ENCODE assay signal across 7 mouse cellular contexts in the genomic region with DNA sequence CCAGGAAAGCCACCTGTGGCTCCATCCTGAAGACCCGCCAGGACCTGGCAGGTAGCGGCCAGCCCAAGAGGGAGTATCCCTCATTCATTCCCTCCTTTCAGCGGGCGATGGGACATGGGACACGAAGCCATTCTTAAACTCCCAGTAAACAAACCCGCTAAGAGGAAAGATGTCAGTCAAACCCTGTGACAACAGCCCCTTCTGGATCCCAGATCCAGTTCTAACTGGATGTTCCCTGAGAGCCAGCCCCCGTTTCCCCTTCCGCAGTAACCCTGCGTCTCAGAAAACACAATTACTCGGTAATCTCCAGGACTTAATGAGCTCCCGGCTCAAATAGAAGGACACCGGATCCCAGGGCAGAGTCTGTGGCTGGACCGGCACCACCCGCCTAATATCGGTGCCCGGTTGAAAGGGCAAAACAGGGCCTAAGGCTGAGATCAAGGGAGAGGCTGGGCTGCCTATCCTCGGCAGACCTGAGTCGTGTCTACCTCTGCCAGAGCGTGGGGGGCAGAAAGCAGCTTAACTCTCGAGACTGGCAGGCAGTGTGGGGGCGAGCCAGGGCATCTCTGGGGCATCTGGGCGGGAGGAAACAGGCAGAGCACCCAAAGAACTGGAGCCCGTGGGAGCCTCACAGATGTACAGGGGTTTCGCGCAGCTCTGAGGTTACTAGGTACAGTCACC. TPM values are rescaled to one million over a fixed set of nuclear protein-coding genes. Genes with fewer than 3 reads are reported as not detected.
A peak's percentile ranks its signal among the peaks of the same experiment; 100 is the strongest.
DNase-seq lines count a peak whose midpoint lies in the region; ATAC-seq and TF ChIP-seq lines count a peak whose summit lies in the region.

No protein-coding gene starts in this region.

- H3K27ac ChIP-seq in forebrain, embryonic 15.5 days (replicated peaks) = no peak overlapping the region
- H3K27ac ChIP-seq in intestine, embryonic 14.5 days (ENCODE audit: low read depth) = no peak overlapping the region; the same call in 1 of the 2 replicates
- H3K27ac ChIP-seq in liver, embryonic 15.5 days (replicated peaks) = peak overlapping the region; percentile 93
- no peak overlapping the region for H3K27ac ChIP-seq in olfactory bulb, adult 2 months (ENCODE audit: insufficient read depth, low read depth, low read length)

- TF ChIP-seq POLR2A in olfactory bulb, adult 2 months (IDR thresholded peaks at IDR 0.05; ENCODE audit: insufficient read depth, low read depth, low read length) = no peak

- H3K9me3 ChIP-seq in E14TG2a.4 (ENCODE audit: low read length) = no peaks in the 10 kb centered on the region
- H3K9me3 ChIP-seq in forebrain, embryonic 15.5 days = no peaks in the 10 kb centered on the region
- H3K9me3 ChIP-seq in intestine, embryonic 14.5 days (ENCODE audit: control insufficient read depth, low read length) = no peaks in the 10 kb centered on the region
- H3K9me3 ChIP-seq in liver, embryonic 15.5 days (replicated peaks) = no peaks in the 10 kb centered on the region

- peak overlapping the region; percentile 60 for H3K9ac ChIP-seq in forebrain, embryonic 15.5 days (replicated peaks)
- peak overlapping the region; percentile 67 for H3K9ac ChIP-seq in intestine, embryonic 14.5 days (ENCODE audit: low read length)
- H3K9ac ChIP-seq in liver, embryonic 15.5 days = peak overlapping the region; percentile 85

- WGBS in forebrain, embryonic 15.5 days = 3% methylated on average over 25 of the region's 25 CpGs
- 5% methylated on average over 25 of the region's 25 CpGs for WGBS in intestine, embryonic 14.5 days
- under 1% methylated on average over 25 of the region's 25 CpGs for WGBS in liver, embryonic 15.5 days (ENCODE audit: insufficient replicate concordance)
- 12% methylated on average over 25 of the region's 25 CpGs for whole genome bisulfite sequencing in olfactory bulb, adult 2 months

- ATAC-seq in forebrain, embryonic 15.5 days (replicated peaks) = 0 out of 2 replicates have a peak, but pooled peaks have one; percentile 1
- peak; percentile 1; the same call in 1 of the 2 replicates for ATAC-seq in intestine, embryonic 14.5 days (replicated peaks; ENCODE audit: low FRiP score, low TSS enrichment, low read depth)
- peak; percentile 13 for ATAC-seq in liver, embryonic 15.5 days (ENCODE audit: insufficient read depth)
- ATAC-seq in granulocyte monocyte progenitor cell, adult 5-6 weeks (replicated peaks; ENCODE audit: poor library complexity, severe bottlenecking) = no peak

- TF ChIP-seq CTCF in E14TG2a.4 (conservative IDR thresholded peaks at IDR 0.05; ENCODE audit: low read length) = no peak
- TF ChIP-seq CTCF in olfactory bulb, adult 2 months (IDR thresholded peaks at IDR 0.05; ENCODE audit: insufficient read depth, low read depth, low read length) = no peak

- peak; percentile 21 for DNase-seq in T-cell, adult 2 months (ENCODE audit: low spot score)
- peak; percentile 64 for DNase-seq in intestine, embryonic 14.5 days (ENCODE audit: low spot score)

- H3K4me1 ChIP-seq in E14TG2a.4 (replicated peaks; ENCODE audit: low read depth, low read length) = peaks cover 58% of the 10 kb centered on the region
- H3K4me1 ChIP-seq in forebrain, embryonic 15.5 days = peaks cover 26% of the 10 kb centered on the region
- peaks cover 17% of the 10 kb centered on the region for H3K4me1 ChIP-seq in intestine, embryonic 14.5 days (replicated peaks; ENCODE audit: control insufficient read depth, insufficient read depth, low read length)
- peaks cover 71% of the 10 kb centered on the region for H3K4me1 ChIP-seq in liver, embryonic 15.5 days (replicated peaks)
- H3K4me1 ChIP-seq in olfactory bulb, adult 2 months (ENCODE audit: control insufficient read depth, insufficient read depth, low read length) = peaks cover 24% of the 10 kb centered on the region

- peaks cover 16% of the 10 kb centered on the region; the same call in 1 of the 2 replicates for H3K27me3 ChIP-seq in E14TG2a.4 (ENCODE audit: insufficient read depth, low read length)
- no peaks in the 10 kb centered on the region for H3K27me3 ChIP-seq in forebrain, embryonic 15.5 days
- H3K27me3 ChIP-seq in intestine, embryonic 14.5 days (replicated peaks; ENCODE audit: control insufficient read depth, insufficient read depth, low read length) = no peaks in the 10 kb centered on the region
- H3K27me3 ChIP-seq in liver, embryonic 15.5 days = no peaks in the 10 kb centered on the region

- peaks cover 15% of the 10 kb centered on the region for H3K36me3 ChIP-seq in E14TG2a.4 (ENCODE audit: insufficient read depth, low read length)
- H3K36me3 ChIP-seq in forebrain, embryonic 15.5 days = no peaks in the 10 kb centered on the region
- H3K36me3 ChIP-seq in intestine, embryonic 14.5 days (ENCODE audit: control insufficient read depth, insufficient read depth, low read length) = no peaks in the 10 kb centered on the region
- 0 out of 2 replicates have a peak, but pooled peaks cover 10% of the 10 kb centered on the region for H3K36me3 ChIP-seq in liver, embryonic 15.5 days (replicated peaks)

- H3K4me2 ChIP-seq in forebrain, embryonic 15.5 days (replicated peaks) = peak overlapping the region; percentile 92
- peak overlapping the region; percentile 77 for H3K4me2 ChIP-seq in intestine, embryonic 14.5 days (ENCODE audit: low read length)
- peak overlapping the region; percentile 93 for H3K4me2 ChIP-seq in liver, embryonic 15.5 days

- H3K4me3 ChIP-seq in E14TG2a.4 (replicated peaks; ENCODE audit: low read length) = peak overlapping the region; percentile 94
- peak overlapping the region; percentile 61 for H3K4me3 ChIP-seq in forebrain, embryonic 15.5 days
- peak overlapping the region; percentile 86 for H3K4me3 ChIP-seq in intestine, embryonic 14.5 days (ENCODE audit: low read depth, low read length)
- peak overlapping the region; percentile 89 for H3K4me3 ChIP-seq in liver, embryonic 15.5 days (replicated peaks)
- H3K4me3 ChIP-seq in olfactory bulb, adult 2 months (ENCODE audit: insufficient read depth, low read depth, low read length) = peak overlapping the region; percentile 48

RNA-seq across cellular contexts. Expression of gene Scarb1, which starts 0.9 kb away (rescaled TPM):
- 27.7 and 28.5 TPM in 2 replicates for polyA plus RNA-seq in forebrain, embryonic 15.5 days (2015; fragmentation: Nextera tagmentation; extraction: Ambion mirVana)
- 47.6 and 50.8 TPM in 2 replicates for polyA plus RNA-seq in intestine, embryonic 14.5 days (2014; fragmentation: Nextera tagmentation; extraction: Ambion mirVana)
- polyA plus RNA-seq in liver, embryonic 15.5 days (2015; fragmentation: Nextera tagmentation; extraction: Ambion mirVana) = 76.6 and 87.3 TPM in 2 replicates
- not detected in 2 replicates for polyA plus RNA-seq in olfactory bulb, adult 2 months (2012; ENCODE audit: insufficient read depth, insufficient read length, low replicate concordance, missing spikeins)
- 80.2 and 145 TPM in 2 replicates for total RNA-seq in granulocyte monocyte progenitor cell, adult 5-6 weeks (2014; fragmentation: Nextera tagmentation)
- 49.0 and 53.9 TPM in 2 replicates for total RNA-seq in granulocyte monocyte progenitor cell, adult 5-6 weeks (2017)

RNA-seq across cellular contexts. Expression of gene Gm10382, which starts 49.1 kb away (rescaled TPM):
- 0.55 TPM in 2 replicates for polyA plus RNA-seq in forebrain, embryonic 15.5 days (2015; fragmentation: Nextera tagmentation; extraction: Ambion mirVana)
- polyA plus RNA-seq in intestine, embryonic 14.5 days (2014; fragmentation: Nextera tagmentation; extraction: Ambion mirVana) = 0.15 and 0.30 TPM in 2 replicates
- 0.31 and 0.35 TPM in 2 replicates for polyA plus RNA-seq in liver, embryonic 15.5 days (2015; fragmentation: Nextera tagmentation; extraction: Ambion mirVana)
- not detected in 2 replicates for polyA plus RNA-seq in olfactory bulb, adult 2 months (2012; ENCODE audit: insufficient read depth, insufficient read length, low replicate concordance, missing spikeins)
- 0.96 TPM in 1 of 2 replicates, not detected in the other for total RNA-seq in granulocyte monocyte progenitor cell, adult 5-6 weeks (2014; fragmentation: Nextera tagmentation)
- total RNA-seq in granulocyte monocyte progenitor cell, adult 5-6 weeks (2017) = 0.26 TPM in 1 of 2 replicates, not detected in the other

RNA-seq across cellular contexts. Expression of gene Ubc, which starts 50.0 kb away (rescaled TPM):
- polyA plus RNA-seq in forebrain, embryonic 15.5 days (2015; fragmentation: Nextera tagmentation; extraction: Ambion mirVana) = 1,235 and 1,278 TPM in 2 replicates
- polyA plus RNA-seq in intestine, embryonic 14.5 days (2014; fragmentation: Nextera tagmentation; extraction: Ambion mirVana) = 949 and 989 TPM in 2 replicates
- 563 and 623 TPM in 2 replicates for polyA plus RNA-seq in liver, embryonic 15.5 days (2015; fragmentation: Nextera tagmentation; extraction: Ambion mirVana)
- polyA plus RNA-seq in olfactory bulb, adult 2 months (2012; ENCODE audit: insufficient read depth, insufficient read length, low replicate concordance, missing spikeins) = 238 and 763 TPM in 2 replicates
- total RNA-seq in granulocyte monocyte progenitor cell, adult 5-6 weeks (2014; fragmentation: Nextera tagmentation) = 126 and 139 TPM in 2 replicates
- 236 and 280 TPM in 2 replicates for total RNA-seq in granulocyte monocyte progenitor cell, adult 5-6 weeks (2017)

Comparison
In these comparisons a context has a peak if more than half of its experiments do, and no peak if none do; other contexts are left out.
1. RNA of gene Scarb1, which starts 0.9 kb away (polyA plus RNA-seq): 76.6 to 87.3 TPM in liver, embryonic 15.5 days, 47.6 to 50.8 TPM in intestine, embryonic 14.5 days and 27.7 to 28.5 TPM in forebrain, embryonic 15.5 days; not detected in olfactory bulb, adult 2 months; every median in the first group is over 10 times any median in the second.
2. Peak in every context shown above with its lines, with median percentiles within 50 percentile points of each other: H3K4me3 ChIP-seq, H3K4me2 ChIP-seq and H3K9ac ChIP-seq.